Mouse (Mus musculus) left cerebral cortex, postnatal 4 days (tissue): Measurements from ENCODE around the gene Tmem18. TPM values are rescaled to one million over a fixed set of nuclear protein-coding genes. Genes with fewer than 3 reads are reported as not detected.

Experiments used
- DNase-seq: peaks from one replicate; pipeline ENCODE4 v3.0.0-alpha.2; 2022
- intact Hi-C: fragments of 180-260 bp; cut with DNase I; formaldehyde crosslinking; loops from one replicate; pipeline ENCODE4 v1.15.1; 2025
- total RNA-seq, 2 experiments: library from RNA; stranded (reverse); gene quantifications; 2 replicates each; pipeline ENCODE4 v1.2.3; 2021

The Tmem18 gene
- total RNA-seq = 10 to 100 TPM; 38.1 to 39.8 TPM

DNA sequence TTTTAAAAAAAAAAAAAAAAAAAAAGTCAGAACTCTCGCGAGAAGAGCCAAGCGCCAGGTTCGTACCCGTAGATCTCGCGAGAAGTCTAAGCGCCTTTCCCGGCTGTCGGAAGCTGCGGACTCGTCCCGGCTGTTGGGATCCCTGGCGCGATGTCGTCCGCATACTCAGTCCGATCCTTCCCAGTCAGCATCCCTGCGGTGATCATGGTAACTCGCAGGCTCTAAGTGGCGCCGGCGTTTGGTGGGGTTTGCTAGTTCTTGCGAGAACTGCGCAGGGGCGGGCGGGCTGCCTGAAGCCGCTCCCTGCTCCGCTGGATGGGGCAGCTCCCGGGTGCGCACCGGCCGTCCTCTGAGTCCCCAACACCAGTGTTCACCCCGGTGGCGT lies at the start of gene Tmem18:
Gene Tmem18 (plus strand): TSS at position 71 of the 385 bp plus-strand sequence.
- DNase-seq = peak; percentile 86
- intact Hi-C loops = no loop called here

GRCm38 (mm10) chr12:30557349-30557748 lies 26.9 kb upstream of the Tmem18 start:
- DNase-seq = no peak
- intact Hi-C loops = no loop called here

- intact Hi-C loops = no loop called here
- no peak for DNase-seq
Observed at GRCm38 (mm10) chr12:30561411-30561810, 22.8 kb upstream of the Tmem18 start.

DNA sequence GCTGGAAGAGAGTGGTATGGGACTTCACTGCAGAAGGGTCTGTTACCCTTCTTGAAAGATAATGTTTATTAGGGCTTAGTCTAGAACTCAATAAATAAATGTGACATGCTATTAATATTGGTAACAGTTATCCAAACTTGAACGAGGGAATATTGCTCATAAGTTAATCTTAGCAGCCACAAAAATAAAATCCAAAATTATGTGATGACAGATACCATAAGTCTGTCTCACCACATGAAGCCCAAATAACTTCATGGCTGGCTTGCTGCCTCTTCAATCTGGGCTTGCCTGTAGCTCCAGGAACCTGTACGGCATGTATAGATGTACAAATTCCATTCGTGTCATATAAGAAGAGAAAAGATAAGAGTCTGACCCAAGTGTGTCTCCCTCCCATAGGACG lies 12.2 kb upstream of the Tmem18 start:
- intact Hi-C loops = loop anchor here (10.0 kb wide), 1 partner anchor 197 kb away; the partner anchor contains the start of gene Sntg2
- no peak for DNase-seq

GRCm38 (mm10) chr12:30575952-30576351 lies 8.3 kb upstream of the Tmem18 start:
- no peak for DNase-seq
- intact Hi-C loops = loop anchor here (2.0 to 10.0 kb wide), 4 partner anchors 201 to 525 kb away; partner anchors contain the start of gene Sntg2

- peak; percentile 73 for DNase-seq
- intact Hi-C loops = loop anchor here (5.0 to 10.0 kb wide), 3 partner anchors 203 to 451 kb away; partner anchors contain the start of gene Sntg2
Observed at GRCm38 (mm10) chr12:30578019-30578418, 6.2 kb upstream of the Tmem18 start.

DNA sequence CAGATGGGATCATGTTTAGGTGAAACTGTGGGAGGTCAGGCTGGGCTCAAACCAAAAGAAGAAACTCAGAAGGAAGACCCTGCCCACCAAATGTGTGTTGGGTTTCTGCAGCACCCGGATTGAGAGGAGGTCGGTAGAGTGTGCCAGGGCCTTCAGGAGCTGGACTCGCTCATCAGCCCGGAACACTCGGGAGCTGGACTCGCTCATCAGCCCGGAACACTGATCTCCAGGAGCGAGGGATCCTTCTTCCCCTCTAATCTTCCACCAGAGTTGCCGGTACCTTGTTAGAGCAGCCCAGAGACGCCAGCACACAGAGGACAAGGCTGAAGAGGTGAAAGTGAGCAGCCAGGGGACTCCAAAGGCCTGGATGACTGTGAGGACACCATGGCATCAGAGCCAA lies 2.9 kb upstream of the Tmem18 start:
- intact Hi-C loops = no loop called here
- DNase-seq = no peak

DNA sequence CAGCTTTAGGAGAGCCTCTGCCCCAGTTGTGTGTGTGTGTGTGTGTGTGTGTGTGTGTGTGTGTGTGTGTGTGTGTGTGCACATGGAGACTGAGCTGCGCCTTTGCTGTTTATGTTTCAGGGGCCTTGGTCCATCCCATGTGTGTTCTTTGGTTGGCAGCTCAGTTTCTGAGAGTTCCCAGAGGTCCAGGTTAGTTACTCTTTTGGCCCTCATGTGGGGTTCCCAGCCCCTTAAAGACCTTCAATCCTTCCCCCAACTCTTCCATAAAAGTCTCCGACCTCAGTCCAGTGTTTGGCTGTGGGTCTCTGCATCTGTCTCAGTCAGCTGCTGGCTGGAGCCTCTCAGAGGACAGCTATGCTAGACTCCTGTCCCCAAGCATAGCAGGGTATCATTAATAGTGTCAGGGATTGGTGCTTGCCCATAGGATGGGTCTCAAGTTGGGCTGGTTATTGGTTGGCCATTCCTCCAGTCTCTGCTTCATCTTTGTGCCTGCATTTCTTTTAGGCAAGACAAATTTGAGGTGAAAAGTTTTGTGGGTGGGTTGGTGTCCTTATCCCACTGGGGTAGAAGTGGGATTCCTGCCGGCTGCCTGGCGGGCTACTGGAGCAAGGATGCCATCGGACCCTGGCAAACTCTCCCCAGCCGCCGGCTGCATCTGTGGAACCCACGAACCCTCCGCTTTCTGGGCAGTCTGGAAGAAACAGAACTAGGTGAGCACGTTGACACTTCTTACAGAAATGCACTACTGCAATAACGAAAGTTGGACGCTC lies 455 bp upstream of the Tmem18 start:
- intact Hi-C loops = no loop called here
- DNase-seq = no peak

GRCm38 (mm10) chr12:30584863-30585262 lies 637 bp downstream of the Tmem18 start:
- intact Hi-C loops = no loop called here
- no peak for DNase-seq

- intact Hi-C loops = no loop called here
Observed at GRCm38 (mm10) chr12:30591832-30592231, 7.6 kb downstream of the Tmem18 start.

DNA sequence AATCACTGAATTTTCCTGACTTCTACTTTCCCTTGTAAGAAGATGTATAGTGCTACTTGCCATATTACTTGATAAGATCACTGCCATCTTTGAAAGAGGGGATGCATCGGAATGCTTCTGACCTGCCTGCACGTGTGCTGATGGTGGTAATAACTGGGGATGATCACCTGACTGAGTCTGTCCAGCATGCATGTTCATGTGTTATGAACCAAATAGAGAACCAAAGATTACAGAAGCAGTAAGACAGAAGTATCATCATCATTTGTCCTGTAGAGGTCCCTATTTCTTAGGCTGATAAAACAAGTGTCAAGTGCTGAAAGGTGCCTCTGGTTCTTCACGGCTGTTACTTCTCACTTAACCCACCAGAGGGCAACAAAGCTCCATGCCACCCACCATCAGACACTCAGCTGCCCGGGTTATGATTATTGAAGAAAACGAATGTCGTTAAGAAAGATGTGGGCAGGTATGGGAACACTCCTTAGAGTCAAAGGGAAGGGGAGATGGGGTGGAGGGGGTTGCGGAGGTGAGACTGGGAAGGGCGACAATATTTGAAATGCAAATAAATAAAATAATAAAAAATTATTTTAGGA lies 12.7 kb downstream of the Tmem18 start:
- intact Hi-C loops = loop anchor here (2.0 to 5.0 kb wide), 2 partner anchors 292 to 410 kb away; no protein-coding TSS in a partner anchor
- DNase-seq = peak; percentile 41

More at GRCm38 (mm10) chr12:30591832-30592231, 7.6 kb downstream of the Tmem18 start:
- no peak for DNase-seq

- intact Hi-C loops = loop anchor here (5.0 kb wide), 1 partner anchor 408 kb away; no protein-coding TSS in a partner anchor
Observed at GRCm38 (mm10) chr12:30598955-30599354, 14.7 kb downstream of the Tmem18 start.

DNA sequence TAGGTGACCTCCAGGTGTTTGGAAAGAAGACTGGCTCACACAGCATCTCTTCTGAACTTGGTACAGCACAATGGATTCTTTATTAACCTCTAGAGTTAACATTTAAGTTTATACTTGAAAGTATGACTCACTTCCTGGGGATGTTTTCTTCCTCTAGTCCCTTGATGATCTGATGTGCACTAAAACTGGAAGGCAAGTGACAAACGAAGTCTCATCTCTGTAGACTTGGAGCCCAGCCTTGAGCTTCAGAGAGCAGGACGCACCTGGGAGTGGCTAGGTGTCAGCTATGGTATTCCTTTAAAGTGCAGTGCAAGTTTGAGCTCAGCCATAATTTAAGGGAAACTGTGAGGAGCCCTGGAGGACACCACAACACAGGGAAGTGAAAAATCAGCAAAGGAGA lies 15.2 kb downstream of the Tmem18 start:
- DNase-seq = no peak
- intact Hi-C loops = loop anchor here (5.0 kb wide), 1 partner anchor 408 kb away; no protein-coding TSS in a partner anchor

More at GRCm38 (mm10) chr12:30598955-30599354, 14.7 kb downstream of the Tmem18 start:
- DNase-seq = peak; percentile 74

DNA sequence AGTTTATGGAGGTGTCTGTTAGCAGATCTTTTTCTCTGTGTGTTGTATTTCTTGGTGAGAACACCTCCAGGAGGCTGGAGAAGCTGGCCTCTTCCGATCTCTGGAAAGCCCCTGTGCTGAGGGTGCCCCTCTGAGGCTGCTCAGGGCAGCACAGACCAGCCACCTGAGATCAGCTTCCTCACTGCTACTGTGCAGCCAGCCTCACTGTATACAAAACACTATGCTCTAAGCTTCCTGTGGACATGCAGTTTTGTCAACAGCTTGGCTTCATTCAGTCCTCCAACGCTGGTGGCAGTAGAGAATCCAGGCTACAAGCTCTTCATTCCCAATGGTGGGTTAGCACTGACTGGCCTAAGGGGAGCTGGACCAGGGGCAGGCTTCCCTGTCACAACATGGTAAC lies 15.8 kb downstream of the Tmem18 start:
- intact Hi-C loops = loop anchor here (5.0 kb wide), 1 partner anchor 407 kb away; no protein-coding TSS in a partner anchor

DNA sequence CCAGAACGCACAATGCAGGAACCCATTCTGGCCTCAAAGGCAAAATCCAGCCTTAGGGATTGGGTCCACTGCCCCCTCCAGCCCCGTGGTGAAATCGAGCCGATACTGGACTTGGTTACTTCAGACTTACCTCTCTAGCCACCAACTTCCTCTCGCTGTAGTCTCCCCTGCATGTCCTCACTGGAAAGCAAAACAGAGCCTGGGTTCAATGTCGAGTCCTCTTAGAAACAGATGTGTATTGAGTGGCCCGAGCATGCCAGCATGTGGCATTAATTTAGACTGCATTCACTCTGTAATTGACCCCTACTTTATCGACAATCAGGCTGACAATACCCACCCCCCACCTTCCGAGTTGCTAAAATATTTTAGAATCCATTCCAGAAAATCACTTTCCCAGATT lies 19.8 kb downstream of the Tmem18 start:
- DNase-seq = no peak
- intact Hi-C loops = no loop called here

More for the DNA sequence above, 15.8 kb downstream of the Tmem18 start:
- no peak for DNase-seq

DNA sequence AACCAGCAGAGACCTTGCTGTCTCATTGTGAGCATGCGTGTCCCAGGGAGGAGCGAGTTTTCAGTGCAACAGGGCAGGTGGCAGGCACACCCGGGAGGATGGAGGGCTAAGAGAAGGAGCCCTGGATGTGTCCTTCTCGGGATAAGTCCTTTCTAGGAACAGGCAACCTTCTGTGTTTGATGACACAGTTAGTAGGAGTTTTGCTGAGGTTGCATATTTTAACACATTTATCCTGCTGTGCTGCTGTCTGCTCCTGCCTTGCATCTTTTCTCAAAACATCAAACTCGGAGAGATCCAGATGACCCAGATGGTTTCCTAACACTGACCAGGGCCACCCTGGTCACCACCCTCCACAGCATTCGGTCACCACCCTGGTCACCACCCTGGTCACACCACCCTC lies 20.6 kb downstream of the Tmem18 start:
- intact Hi-C loops = no loop called here
- DNase-seq = no peak

- no peak for DNase-seq
- intact Hi-C loops = no loop called here
Observed at GRCm38 (mm10) chr12:30605941-30606340, 21.7 kb downstream of the Tmem18 start.

DNA sequence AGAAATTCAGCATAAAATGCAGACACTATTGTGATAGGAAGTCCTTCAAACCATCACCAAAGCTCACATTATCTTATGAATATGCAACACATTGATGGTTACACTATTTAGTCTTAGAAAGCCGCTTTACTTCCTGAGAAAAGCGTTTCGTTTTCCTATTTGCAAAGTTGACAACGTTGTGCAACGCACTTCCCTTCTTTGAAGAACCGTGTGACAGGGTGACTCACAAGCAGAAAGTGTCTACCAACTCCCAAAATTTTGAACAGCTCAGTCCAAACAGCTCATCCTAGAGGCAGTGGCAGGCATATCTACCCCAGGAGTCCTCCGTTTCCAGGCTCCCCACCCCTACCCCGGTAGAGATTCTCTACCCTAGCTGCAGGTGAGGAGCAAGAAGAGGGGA lies 22.5 kb downstream of the Tmem18 start:
- intact Hi-C loops = no loop called here
- DNase-seq = no peak

- DNase-seq = no peak
- intact Hi-C loops = no loop called here
Observed at GRCm38 (mm10) chr12:30618425-30618824, 34.2 kb downstream of the Tmem18 start.

DNA sequence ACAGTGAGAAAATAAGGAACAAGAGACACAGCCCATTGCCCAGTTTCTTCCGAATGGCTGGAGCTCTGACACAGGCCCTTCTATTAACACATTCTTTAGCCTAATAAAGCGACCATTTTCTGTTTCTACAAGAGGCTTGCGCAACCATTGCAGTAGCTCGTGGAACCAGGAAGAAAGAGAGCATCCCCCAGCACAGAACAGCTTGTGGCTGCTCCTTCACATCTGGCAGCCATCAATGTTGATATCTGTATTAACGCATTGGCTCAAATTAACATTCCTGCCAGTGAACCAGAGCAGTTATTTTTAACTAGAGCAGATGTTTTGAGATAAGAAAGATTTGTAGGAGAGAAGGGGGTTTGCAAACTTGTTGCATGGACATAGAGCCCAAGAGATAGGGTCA lies 44.2 kb downstream of the Tmem18 start:
- DNase-seq = no peak
- intact Hi-C loops = no loop called here

- intact Hi-C loops = no loop called here
- no peak for DNase-seq
Observed at GRCm38 (mm10) chr12:30634534-30634933, 50.3 kb downstream of the Tmem18 start.
